Mouse (Mus musculus): ENCODE measurements around the gene Prss42. TPM values are rescaled to one million over a fixed set of nuclear protein-coding genes. Genes with fewer than 3 reads are reported as not detected.

The Prss42 gene
- polyA plus RNA-seq, 1 experiment: not detected

DNA sequence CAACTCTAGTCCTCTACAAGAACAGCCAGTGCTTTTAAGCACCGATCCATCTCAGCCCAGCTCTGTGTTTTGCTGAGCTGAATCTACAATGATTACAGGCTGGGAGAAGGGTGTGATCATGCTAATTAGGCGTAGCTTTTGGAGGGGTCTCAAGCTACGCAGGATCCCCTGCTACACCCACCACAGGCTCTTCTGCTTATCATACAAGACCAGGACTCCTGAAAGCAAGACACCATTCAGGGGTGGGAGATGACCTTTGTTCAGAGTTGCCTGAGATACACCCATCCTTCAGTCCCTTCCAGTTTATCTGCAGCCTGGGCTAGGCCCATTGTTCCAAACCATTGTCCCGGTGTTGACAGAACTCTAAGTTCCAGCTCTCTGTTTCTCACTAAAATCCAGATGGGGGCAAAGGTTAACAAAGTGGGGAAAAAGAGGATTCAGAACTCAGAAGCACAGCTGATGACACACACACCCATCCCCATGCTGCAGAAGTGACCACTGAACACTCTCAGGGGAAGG, 45.0 kb upstream of the Prss42 start:
- Histone ChIP-seq H3K79me2 (ENCODE audit: control insufficient read depth, insufficient read depth) (no peaks in the 10 kb centered on the region), H3K4me3 (no peak overlapping the region), H3ac (ENCODE audit: control insufficient read depth, insufficient read length) (no peak overlapping the region), H3K4me2 (ENCODE audit: low read depth) (no peak overlapping the region), H3K27me3 (ENCODE audit: control insufficient read depth, insufficient read depth, insufficient read length) (peaks cover 86% of the 10 kb centered on the region), H3K36me3 (ENCODE audit: control insufficient read depth, insufficient read depth) (no peaks in the 10 kb centered on the region)
- TF ChIP-seq POLR2A (IDR thresholded peaks at IDR 0.05; ENCODE audit: insufficient read length, low read depth) (no peak), E2F4 (IDR thresholded peaks at IDR 0.05; ENCODE audit: insufficient read depth) (no peak), SRF (IDR thresholded peaks at IDR 0.05; ENCODE audit: control insufficient read depth, insufficient read length, low read depth) (no peak), MYOG (IDR thresholded peaks at IDR 0.05; ENCODE audit: control insufficient read depth in 1 of 3, insufficient read depth in 1 of 3, insufficient read length in 2 of 3, low read depth in 2 of 3) (no peak), CEBPB (IDR thresholded peaks at IDR 0.05; ENCODE audit: insufficient read depth, poor library complexity, severe bottlenecking) (no peak), TCF3 (IDR thresholded peaks at IDR 0.05; ENCODE audit: insufficient read length, low read depth) (no peak), USF1 (IDR thresholded peaks at IDR 0.05; ENCODE audit: low read depth) (no peak), MYOD1 (IDR thresholded peaks at IDR 0.05; ENCODE audit: control insufficient read depth in 1 of 3, insufficient read length in 2 of 3, low read depth in 2 of 3) (no peak)

DNA sequence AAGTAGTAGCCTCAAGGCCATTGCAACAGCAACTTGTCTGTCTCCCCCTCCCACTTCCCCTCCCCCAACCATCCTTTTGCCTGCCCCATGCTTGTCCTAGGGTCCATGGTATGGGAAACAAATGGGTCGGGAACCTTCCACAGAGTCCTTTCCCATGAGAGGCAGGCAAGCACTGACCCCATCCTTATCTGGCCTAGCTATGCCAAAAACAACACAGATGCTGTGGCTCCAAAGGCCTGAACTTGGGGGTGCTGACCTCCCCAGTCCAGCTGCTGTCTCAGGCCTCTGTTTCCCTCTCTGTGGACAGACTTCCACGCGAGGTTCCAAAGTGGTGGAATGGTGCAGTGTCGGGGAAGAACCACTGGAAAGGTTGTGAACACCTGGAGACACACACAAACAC, 44.2 kb upstream of the Prss42 start:
- TF ChIP-seq E2F4 (IDR thresholded peaks at IDR 0.05; ENCODE audit: insufficient read depth) (no peak), TCF12 (IDR thresholded peaks at IDR 0.05; ENCODE audit: insufficient read depth, poor library complexity, severe bottlenecking) (no peak), TCF3 (IDR thresholded peaks at IDR 0.05; ENCODE audit: insufficient read length, low read depth) (no peak), MYOG (IDR thresholded peaks at IDR 0.05; ENCODE audit: control insufficient read depth in 1 of 3, insufficient read depth in 1 of 3, insufficient read length in 2 of 3, low read depth in 2 of 3) (no peak), REST (IDR thresholded peaks at IDR 0.05; ENCODE audit: insufficient read depth, insufficient read length) (no peak), POLR2A (IDR thresholded peaks at IDR 0.05; ENCODE audit: insufficient read length, low read depth) (no peak), POLR2AphosphoS2 (IDR thresholded peaks at IDR 0.05; ENCODE audit: insufficient read length, low read depth) (no peak), SRF (IDR thresholded peaks at IDR 0.05; ENCODE audit: control insufficient read depth, insufficient read length, low read depth) (no peak), CEBPB (IDR thresholded peaks at IDR 0.05; ENCODE audit: insufficient read depth, poor library complexity, severe bottlenecking) (no peak), MYOD1 (IDR thresholded peaks at IDR 0.05; ENCODE audit: control insufficient read depth in 1 of 3, insufficient read length in 2 of 3, low read depth in 2 of 3) (no peak), USF1 (IDR thresholded peaks at IDR 0.05; ENCODE audit: low read depth) (no peak), MAX (IDR thresholded peaks at IDR 0.05; ENCODE audit: low read depth) (no peak)
- H3K4me3 ChIP-seq: no peak overlapping the region
- no peak overlapping the region for H3K4me2 ChIP-seq (ENCODE audit: low read depth)
- H3ac ChIP-seq (ENCODE audit: control insufficient read depth, insufficient read length): no peak overlapping the region
- no peaks in the 10 kb centered on the region for H3K79me2 ChIP-seq (ENCODE audit: control insufficient read depth, insufficient read depth)
- H3K27me3 ChIP-seq (ENCODE audit: control insufficient read depth, insufficient read depth, insufficient read length): peaks cover 78% of the 10 kb centered on the region
- no peaks in the 10 kb centered on the region for H3K36me3 ChIP-seq (ENCODE audit: control insufficient read depth, insufficient read depth)

DNA sequence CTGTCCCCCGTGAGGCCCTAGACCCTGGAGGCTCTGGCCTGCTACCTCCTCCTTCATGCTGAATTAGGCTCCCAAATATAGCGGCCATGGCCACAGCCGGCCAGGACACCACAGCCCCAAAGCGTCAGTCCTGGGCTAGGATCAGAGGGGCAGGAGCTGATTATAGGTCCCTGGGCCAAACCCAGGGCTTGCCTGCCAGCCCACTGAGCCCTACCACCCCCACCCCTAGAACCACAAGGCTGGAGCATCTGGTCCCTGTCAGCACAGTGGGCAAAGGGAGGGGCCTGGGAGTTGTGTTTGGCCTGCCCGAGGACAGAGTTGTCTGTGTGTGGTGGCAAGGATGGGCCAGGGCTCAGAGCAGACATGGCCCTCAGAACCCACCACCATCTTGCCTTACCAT, 40.1 kb upstream of the Prss42 start:
- Histone ChIP-seq H3K79me2 (ENCODE audit: control insufficient read depth, insufficient read depth) (no peaks in the 10 kb centered on the region), H3ac (ENCODE audit: control insufficient read depth, insufficient read length) (no peak overlapping the region), H3K4me2 (ENCODE audit: low read depth) (no peak overlapping the region), H3K27me3 (ENCODE audit: control insufficient read depth, insufficient read depth, insufficient read length) (peaks cover 51% of the 10 kb centered on the region), H3K36me3 (ENCODE audit: control insufficient read depth, insufficient read depth) (no peaks in the 10 kb centered on the region), H3K4me3 (no peak overlapping the region)
- TF ChIP-seq POLR2AphosphoS2 (IDR thresholded peaks at IDR 0.05; ENCODE audit: insufficient read length, low read depth) (no peak), MYOD1 (IDR thresholded peaks at IDR 0.05; ENCODE audit: control insufficient read depth in 1 of 3, insufficient read length in 2 of 3, low read depth in 2 of 3) (peak in 1 of 3 experiments; percentile 11)

- no peak for TF ChIP-seq CEBPB (IDR thresholded peaks at IDR 0.05; ENCODE audit: insufficient read depth, poor library complexity, severe bottlenecking)
- no peak for TF ChIP-seq TCF3 (IDR thresholded peaks at IDR 0.05; ENCODE audit: insufficient read length, low read depth)
- TF ChIP-seq MAX (IDR thresholded peaks at IDR 0.05; ENCODE audit: low read depth): no peak
- no peak for TF ChIP-seq USF1 (IDR thresholded peaks at IDR 0.05; ENCODE audit: low read depth)
- no peak for TF ChIP-seq SRF (IDR thresholded peaks at IDR 0.05; ENCODE audit: control insufficient read depth, insufficient read length, low read depth)
- TF ChIP-seq MYOD1 (IDR thresholded peaks at IDR 0.05; ENCODE audit: control insufficient read depth in 1 of 3, insufficient read length in 2 of 3, low read depth in 2 of 3): no peak
- no peak for TF ChIP-seq MYOG (IDR thresholded peaks at IDR 0.05; ENCODE audit: control insufficient read depth in 1 of 3, insufficient read depth in 1 of 3, insufficient read length in 2 of 3, low read depth in 2 of 3)
- no peak for TF ChIP-seq POLR2A (IDR thresholded peaks at IDR 0.05; ENCODE audit: insufficient read length, low read depth)
- TF ChIP-seq TCF12 (IDR thresholded peaks at IDR 0.05; ENCODE audit: insufficient read depth, poor library complexity, severe bottlenecking): no peak
- no peak for TF ChIP-seq POLR2AphosphoS2 (IDR thresholded peaks at IDR 0.05; ENCODE audit: insufficient read length, low read depth)
- TF ChIP-seq REST (IDR thresholded peaks at IDR 0.05; ENCODE audit: insufficient read depth, insufficient read length): no peak
- TF ChIP-seq E2F4 (IDR thresholded peaks at IDR 0.05; ENCODE audit: insufficient read depth): no peak
- Histone ChIP-seq H3K4me3 (no peak overlapping the region), H3K4me2 (ENCODE audit: low read depth) (no peak overlapping the region), H3K79me2 (ENCODE audit: control insufficient read depth, insufficient read depth) (no peaks in the 10 kb centered on the region), H3K27me3 (ENCODE audit: control insufficient read depth, insufficient read depth, insufficient read length) (peaks cover 49% of the 10 kb centered on the region), H3ac (ENCODE audit: control insufficient read depth, insufficient read length) (no peak overlapping the region), H3K36me3 (ENCODE audit: control insufficient read depth, insufficient read depth) (no peaks in the 10 kb centered on the region)
Observed at GRCm38 (mm10) chr9:110758605-110759004, 39.4 kb upstream of the Prss42 start.

DNA sequence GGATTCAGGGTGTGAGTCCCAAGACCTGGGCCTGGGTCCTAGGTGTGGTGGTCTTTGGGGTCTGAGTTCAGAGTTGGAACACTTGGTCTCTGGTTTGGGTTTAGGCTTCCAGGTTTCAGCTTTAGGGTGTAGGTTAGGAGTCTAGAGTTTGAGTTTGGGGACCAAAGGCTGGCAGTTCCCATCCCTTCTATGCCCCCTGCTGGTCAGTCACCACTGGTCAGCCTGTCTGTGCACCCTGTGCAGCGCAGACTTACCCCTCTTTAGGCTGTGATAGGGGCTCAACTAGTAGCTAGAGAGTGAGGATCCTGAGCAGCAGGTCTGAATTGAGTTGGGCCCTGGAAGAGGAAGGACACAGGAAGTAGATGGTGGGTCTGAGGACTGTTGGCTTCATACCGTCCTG, 38.7 kb upstream of the Prss42 start:
- Histone ChIP-seq H3K79me2 (ENCODE audit: control insufficient read depth, insufficient read depth) (no peaks in the 10 kb centered on the region), H3ac (ENCODE audit: control insufficient read depth, insufficient read length) (no peak overlapping the region), H3K4me2 (ENCODE audit: low read depth) (no peak overlapping the region), H3K27me3 (ENCODE audit: control insufficient read depth, insufficient read depth, insufficient read length) (peaks cover 46% of the 10 kb centered on the region), H3K36me3 (ENCODE audit: control insufficient read depth, insufficient read depth) (no peaks in the 10 kb centered on the region), H3K4me3 (no peak overlapping the region)
- TF ChIP-seq USF1 (IDR thresholded peaks at IDR 0.05; ENCODE audit: low read depth) (no peak), CEBPB (IDR thresholded peaks at IDR 0.05; ENCODE audit: insufficient read depth, poor library complexity, severe bottlenecking) (no peak)

All from myocyte (in vitro differentiated cells).